Mouse (Mus musculus) frontal cortex, adult (tissue): Measurements from ENCODE around the gene Cpa5.
A peak's percentile ranks its signal among the peaks of the same experiment; 100 is the strongest.

ENCODE experiments used
- ATAC-seq: cut with Nextera tagmentation; 2 replicates; pipeline ENCODE4 v1.9.2; 2017; ENCODE audit warnings: mild to moderate bottlenecking, moderate library complexity, mixed read lengths; ENCODE audit not compliant: low TSS enrichment

Cpa5 gene

GRCm38 (mm10) chr6:30604342-30604867 lies 6.4 kb upstream of the Cpa5 start:
- ATAC-seq: no peak

- no peak for ATAC-seq
Measured at GRCm38 (mm10) chr6:30605111-30605510, 5.7 kb upstream of the Cpa5 start.

GRCm38 (mm10) chr6:30605672-30606071 lies 5.1 kb upstream of the Cpa5 start:
- ATAC-seq: no peak

GRCm38 (mm10) chr6:30611212-30611611 lies 402 bp downstream of the Cpa5 start:
- ATAC-seq: no peak

- no peak for ATAC-seq
Measured at GRCm38 (mm10) chr6:30614251-30614650, 3.4 kb downstream of the Cpa5 start.

GRCm38 (mm10) chr6:30615741-30616140 lies 4.9 kb downstream of the Cpa5 start:
- ATAC-seq: no peak

- no peak for ATAC-seq
Measured at GRCm38 (mm10) chr6:30616491-30616941, 5.7 kb downstream of the Cpa5 start.

GRCm38 (mm10) chr6:30617020-30617958 lies 6.5 kb downstream of the Cpa5 start:
- ATAC-seq: no peak

- ATAC-seq: peak; percentile 71; the same call in 1 of the 2 replicates
Measured at GRCm38 (mm10) chr6:30617959-30618590, 7.3 kb downstream of the Cpa5 start.

GRCm38 (mm10) chr6:30618735-30619134 lies 7.9 kb downstream of the Cpa5 start:
- no peak for ATAC-seq

GRCm38 (mm10) chr6:30619606-30620005 lies 8.8 kb downstream of the Cpa5 start:
- ATAC-seq: no peak

GRCm38 (mm10) chr6:30620591-30620990 lies 9.8 kb downstream of the Cpa5 start:
- no peak for ATAC-seq

GRCm38 (mm10) chr6:30620994-30621393 lies 10.2 kb downstream of the Cpa5 start:
- ATAC-seq: no peak

- no peak for ATAC-seq
Measured at GRCm38 (mm10) chr6:30621986-30622389, 11.2 kb downstream of the Cpa5 start.

GRCm38 (mm10) chr6:30624763-30625162 lies 14.0 kb downstream of the Cpa5 start:
- no peak for ATAC-seq

- ATAC-seq: no peak
Measured at GRCm38 (mm10) chr6:30628152-30628551, 17.3 kb downstream of the Cpa5 start.

GRCm38 (mm10) chr6:30629989-30630388 lies 19.2 kb downstream of the Cpa5 start:
- no peak for ATAC-seq

GRCm38 (mm10) chr6:30635361-30635862 lies 24.6 kb downstream of the Cpa5 start:
- ATAC-seq: no peak

GRCm38 (mm10) chr6:30636186-30636842 lies 25.5 kb downstream of the Cpa5 start:
- ATAC-seq: no peak

GRCm38 (mm10) chr6:30638674-30639268 lies 28.0 kb downstream of the Cpa5 start, which contains the start of gene Cpa1:
Cpa1 (plus strand) TSS chr6:30639218.
- ATAC-seq: no peak

- no peak for ATAC-seq
Measured at GRCm38 (mm10) chr6:30643694-30644460, 33.1 kb downstream of the Cpa5 start.
